Mouse (Mus musculus) lung, embryonic 14.5 days (tissue): ENCODE measurements around the gene Fkbp3. TPM values are rescaled to one million over a fixed set of nuclear protein-coding genes. Genes with fewer than 3 reads are reported as not detected.

Source experiments
- ATAC-seq: fragments of 200-750 bp; cut with Nextera tagmentation; 2 replicates; pipeline ENCODE4 v1.8.0; 2017; ENCODE audit warnings: mild to moderate bottlenecking, moderate TSS enrichment, moderate library complexity; ENCODE audit not compliant: insufficient read depth
- DNase-seq: peaks from one replicate; pipeline ENCODE4 v3.0.0-alpha.2; 2015
- H3K27ac ChIP-seq: fragments of 300-500 bp; sonication (generic); 2 replicates; pipeline ENCODE4 v1.5.1; 2014; ENCODE audit warnings: low read depth, mild to moderate bottlenecking, moderate library complexity
- H3K27me3 ChIP-seq: fragments of 300-500 bp; sonication (generic); 2 replicates; pipeline ENCODE4 v1.6.1; 2014; ENCODE audit warnings: low read length, control low read depth; ENCODE audit not compliant: insufficient read depth
- H3K36me3 ChIP-seq: fragments of 300-500 bp; sonication (generic); 2 replicates; pipeline ENCODE4 v1.6.1; 2014; ENCODE audit warnings: control low read depth; ENCODE audit not compliant: insufficient read depth
- H3K4me1 ChIP-seq: fragments of 300-500 bp; sonication (generic); 2 replicates; pipeline ENCODE4 v1.6.1; 2014; ENCODE audit warnings: antibody characterized with exemption, control low read depth; ENCODE audit not compliant: insufficient read depth
- H3K4me2 ChIP-seq: fragments of 300-500 bp; sonication (generic); 2 replicates; pipeline ENCODE4 v1.6.1; 2014; ENCODE audit warnings: mild to moderate bottlenecking
- H3K4me3 ChIP-seq: fragments of 300-500 bp; sonication (generic); 2 replicates; pipeline ENCODE4 v1.5.1; 2014; ENCODE audit warnings: low read depth, low read length
- H3K9ac ChIP-seq: fragments of 300-500 bp; sonication (generic); 2 replicates; pipeline ENCODE4 v1.6.1; 2014
- H3K9me3 ChIP-seq: fragments of 300-500 bp; sonication (generic); 2 replicates; pipeline ENCODE4 v1.6.1; 2016; ENCODE audit warnings: low read depth, low read length, control low read depth
- CTCF ChIP-seq: IDR thresholded peaks from 2 replicates; pipeline ENCODE4 v1.5.1; 2016; ENCODE audit warnings: antibody characterized with exemption, low read depth
- WGBS: fragments of 180-500 bp; shearing (Covaris S2); extraction: QIAGEN DNeasy Blood & Tissue Kit; methylation state at CpG from one replicate; pipeline ENCODE4 v1.1.7; 2014; 5-methylcytosine and 5-hydroxymethylcytosine counted together
- polyA plus RNA-seq: library from polyadenylated mRNA; unstranded; fragments of >200 nt; fragmentation: Nextera tagmentation; extraction: Ambion mirVana; gene quantifications from 2 replicates; pipeline ENCODE4 v1.2.1, GENCODE M21; 2014

The Fkbp3 gene
- polyA plus RNA-seq, 1 experiment from 2014 or later = 408 TPM

DNA sequence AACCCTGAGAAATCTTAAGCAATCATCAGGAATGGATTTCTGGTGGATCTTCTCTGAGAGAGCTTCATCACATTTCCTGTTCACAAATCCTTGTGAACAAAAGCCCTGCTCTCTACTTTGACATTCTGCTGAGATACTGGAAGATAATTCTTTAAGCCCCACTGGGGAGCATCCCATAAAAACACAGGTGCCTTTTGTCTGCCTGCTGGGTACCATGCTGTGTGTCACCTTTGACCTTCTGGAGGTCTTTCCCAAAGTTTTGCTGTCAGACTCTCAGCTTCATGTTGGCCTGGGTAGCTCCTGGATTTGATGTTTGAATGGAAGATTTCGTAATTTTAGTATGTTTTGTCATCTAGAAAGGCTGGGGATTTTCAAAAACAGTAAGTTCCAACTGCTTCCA, 34.9 kb upstream of the Fkbp3 start:
- H3K9ac ChIP-seq = no peak overlapping the region
- H3K9me3 ChIP-seq = no peaks in the 10 kb centered on the region
- H3K36me3 ChIP-seq = peaks cover 37% of the 10 kb centered on the region
- H3K27ac ChIP-seq = no peak overlapping the region
- ATAC-seq (no peak), DNase-seq (no peak)
- TF ChIP-seq CTCF = no peak
- no peaks in the 10 kb centered on the region for H3K27me3 ChIP-seq
- H3K4me2 ChIP-seq = no peak overlapping the region
- no peaks in the 10 kb centered on the region for H3K4me1 ChIP-seq
- WGBS = 85% methylated on average over 1 of the region's 1 CpGs
- no peak overlapping the region for H3K4me3 ChIP-seq

DNA sequence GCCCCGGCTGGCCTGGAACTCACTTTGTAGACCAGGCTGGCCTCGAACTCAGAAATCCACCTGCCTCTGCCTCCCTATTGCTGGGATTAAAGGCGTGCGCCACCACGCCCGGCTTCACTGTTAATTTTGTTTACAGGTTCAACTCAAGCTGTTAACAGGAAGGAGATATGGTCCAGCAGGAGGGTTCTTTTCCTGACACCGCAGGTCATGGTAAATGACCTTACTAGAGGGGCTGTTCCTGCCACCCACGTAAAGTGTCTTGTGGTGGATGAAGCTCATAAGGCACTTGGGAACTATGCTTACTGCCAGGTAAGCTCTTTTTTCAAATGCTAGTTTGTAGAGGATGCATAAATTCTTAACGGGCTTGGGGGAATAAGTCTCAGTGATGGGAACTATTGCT, 3.1 kb upstream of the Fkbp3 start:
- no peak for ATAC-seq
- WGBS = 65% methylated on average over 9 of the region's 9 CpGs
- Histone ChIP-seq H3K9me3 (no peaks in the 10 kb centered on the region), H3K27ac (no peak overlapping the region), H3K4me1 (peaks cover 14% of the 10 kb centered on the region; the same call in 1 of the 2 replicates), H3K9ac (no peak overlapping the region), H3K4me2 (peak overlapping the region; percentile 82), H3K4me3 (peak overlapping the region; percentile 83), H3K36me3 (peaks cover 10% of the 10 kb centered on the region; the same call in 1 of the 2 replicates), H3K27me3 (no peaks in the 10 kb centered on the region)
- no peak for TF ChIP-seq CTCF
- DNase-seq = no peak

DNA sequence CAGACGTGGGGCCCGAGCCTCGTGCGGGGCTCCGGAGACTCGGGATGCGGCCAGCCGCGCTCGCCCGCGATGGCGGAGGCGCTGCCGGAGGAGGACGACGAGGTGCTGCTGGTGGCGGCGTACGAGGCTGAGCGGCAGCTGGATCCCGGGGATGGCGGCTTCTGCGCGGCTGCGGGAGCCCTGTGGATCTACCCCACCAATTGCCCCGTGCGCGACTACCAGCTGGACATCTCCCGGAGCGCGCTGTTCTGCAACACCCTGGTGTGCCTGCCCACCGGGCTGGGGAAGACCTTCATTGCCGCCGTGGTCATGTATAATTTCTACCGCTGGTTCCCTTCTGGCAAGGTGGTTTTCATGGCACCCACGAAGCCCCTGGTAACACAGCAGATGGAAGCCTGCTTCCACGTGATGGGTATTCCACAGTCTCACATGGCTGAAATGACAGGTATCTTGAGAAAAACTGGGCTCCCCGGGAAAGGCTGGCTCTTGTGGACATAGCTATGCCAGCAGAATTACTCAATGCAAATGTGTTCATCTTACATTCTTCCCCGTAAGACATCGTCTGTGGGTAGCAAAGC, 2.0 kb upstream of the Fkbp3 start:
- H3K4me1 ChIP-seq = peaks cover 14% of the 10 kb centered on the region; the same call in 1 of the 2 replicates
- H3K9me3 ChIP-seq = no peaks in the 10 kb centered on the region
- peak overlapping the region; percentile 82 for H3K4me2 ChIP-seq
- no peak for TF ChIP-seq CTCF
- under 1% methylated on average over 41 of the region's 41 CpGs for WGBS
- peak overlapping the region; percentile 80 for H3K9ac ChIP-seq
- DNase-seq = no peak
- peak overlapping the region; percentile 83 for H3K4me3 ChIP-seq
- H3K36me3 ChIP-seq = peaks cover 16% of the 10 kb centered on the region; the same call in 1 of the 2 replicates
- no peaks in the 10 kb centered on the region for H3K27me3 ChIP-seq
- peak overlapping the region; percentile 76 for H3K27ac ChIP-seq
- peak; percentile 0; the same call in 1 of the 2 replicates for ATAC-seq

GRCm38 (mm10) chr12:65075085-65075732, 1.4 kb upstream of the Fkbp3 start, which contains the start of gene Fancm:
Gene Fancm, plus strand, starts transcription at chr12:65075603.
- no peak for TF ChIP-seq CTCF
- ATAC-seq (peak; percentile 24), DNase-seq (peak; percentile 97)
- Histone ChIP-seq H3K9ac (peak within 1 kb of the TSS; percentile 88), H3K36me3 (peaks cover 16% of the 10 kb centered on the region; the same call in 1 of the 2 replicates), H3K9me3 (no peaks in the 10 kb centered on the region), H3K27me3 (no peaks in the 10 kb centered on the region), H3K4me3 (peak within 1 kb of the TSS; percentile 83), H3K27ac (peak within 1 kb of the TSS; percentile 76), H3K4me1 (peaks cover 14% of the 10 kb centered on the region; the same call in 1 of the 2 replicates), H3K4me2 (peak within 1 kb of the TSS; percentile 82)
- 1% methylated on average over 39 of the region's 39 CpGs for WGBS

- H3K36me3 ChIP-seq = peaks cover 12% of the 10 kb centered on the region; the same call in 1 of the 2 replicates
- WGBS = 32% methylated on average over 7 of the region's 7 CpGs
- no peaks in the 10 kb centered on the region for H3K9me3 ChIP-seq
- peaks cover 14% of the 10 kb centered on the region; the same call in 1 of the 2 replicates for H3K4me1 ChIP-seq
- peak overlapping the region; percentile 82 for H3K4me2 ChIP-seq
- peak overlapping the region; percentile 83 for H3K4me3 ChIP-seq
- peak overlapping the region; percentile 26; the same call in 1 of the 2 replicates for H3K27ac ChIP-seq
- ATAC-seq (no peak), DNase-seq (no peak)
- no peaks in the 10 kb centered on the region for H3K27me3 ChIP-seq
- TF ChIP-seq CTCF = no peak
- H3K9ac ChIP-seq = peak overlapping the region; percentile 88
Measured at GRCm38 (mm10) chr12:65074651-65075050, 844 bp upstream of the Fkbp3 start.

- H3K27me3 ChIP-seq = no peaks in the 10 kb centered on the region
- H3K36me3 ChIP-seq = peaks cover 25% of the 10 kb centered on the region
- WGBS = 2% methylated on average over 21 of the region's 21 CpGs
- H3K9me3 ChIP-seq = no peaks in the 10 kb centered on the region
- ATAC-seq = peak; percentile 74
- DNase-seq = no peak
- H3K4me3 ChIP-seq = peak overlapping the region; percentile 83
- peak overlapping the region; percentile 88 for H3K9ac ChIP-seq
- peak overlapping the region; percentile 95 for H3K27ac ChIP-seq
- H3K4me2 ChIP-seq = peak overlapping the region; percentile 82
- peaks cover 14% of the 10 kb centered on the region; the same call in 1 of the 2 replicates for H3K4me1 ChIP-seq
- no peak for TF ChIP-seq CTCF
Measured at GRCm38 (mm10) chr12:65072911-65073610, 746 bp downstream of the Fkbp3 start.

DNA sequence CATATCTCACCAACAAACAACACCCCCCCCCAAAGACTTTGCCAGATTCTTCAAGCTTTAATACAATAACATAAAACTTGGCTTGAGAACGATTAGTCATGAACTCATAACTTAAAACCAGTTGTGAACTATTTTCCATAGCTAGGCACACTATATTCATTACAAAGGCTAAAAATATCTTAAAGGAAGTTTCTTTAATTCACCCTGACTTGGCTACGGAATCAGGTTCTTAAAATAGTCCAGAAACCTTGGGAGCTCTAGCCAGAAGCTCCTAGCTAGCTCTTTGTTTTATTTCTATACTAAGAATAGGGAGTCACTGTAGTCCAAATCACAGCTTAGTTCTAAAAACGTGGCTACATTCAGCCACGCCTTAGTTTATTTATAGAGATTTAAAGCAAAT, 5.4 kb downstream of the Fkbp3 start:
- DNase-seq = no peak
- no peak overlapping the region for H3K4me3 ChIP-seq
- no peak overlapping the region for H3K27ac ChIP-seq
- 59% methylated on average over 4 of the region's 4 CpGs for WGBS
- TF ChIP-seq CTCF = no peak
- no peak overlapping the region for H3K9ac ChIP-seq
- H3K9me3 ChIP-seq = no peaks in the 10 kb centered on the region
- H3K4me1 ChIP-seq = no peaks in the 10 kb centered on the region
- no peaks in the 10 kb centered on the region for H3K27me3 ChIP-seq
- no peak for ATAC-seq
- H3K36me3 ChIP-seq = peaks cover 56% of the 10 kb centered on the region
- no peak overlapping the region for H3K4me2 ChIP-seq
